Mouse (Mus musculus) bone marrow macrophage, adult 2 months (primary cell): Measurements from ENCODE around the gene Bag5.

Source experiments
- CTCF ChIP-seq: IDR thresholded peaks from 2 replicates; pipeline ENCODE4 v1.5.1; 2012; ENCODE audit warnings: low read depth, mild to moderate bottlenecking, low read length, moderate library complexity
- POLR2A ChIP-seq: IDR thresholded peaks from 2 replicates; pipeline ENCODE4 v1.6.1; 2012; ENCODE audit warnings: mild to moderate bottlenecking, low read depth, low read length, borderline replicate concordance

DNA sequence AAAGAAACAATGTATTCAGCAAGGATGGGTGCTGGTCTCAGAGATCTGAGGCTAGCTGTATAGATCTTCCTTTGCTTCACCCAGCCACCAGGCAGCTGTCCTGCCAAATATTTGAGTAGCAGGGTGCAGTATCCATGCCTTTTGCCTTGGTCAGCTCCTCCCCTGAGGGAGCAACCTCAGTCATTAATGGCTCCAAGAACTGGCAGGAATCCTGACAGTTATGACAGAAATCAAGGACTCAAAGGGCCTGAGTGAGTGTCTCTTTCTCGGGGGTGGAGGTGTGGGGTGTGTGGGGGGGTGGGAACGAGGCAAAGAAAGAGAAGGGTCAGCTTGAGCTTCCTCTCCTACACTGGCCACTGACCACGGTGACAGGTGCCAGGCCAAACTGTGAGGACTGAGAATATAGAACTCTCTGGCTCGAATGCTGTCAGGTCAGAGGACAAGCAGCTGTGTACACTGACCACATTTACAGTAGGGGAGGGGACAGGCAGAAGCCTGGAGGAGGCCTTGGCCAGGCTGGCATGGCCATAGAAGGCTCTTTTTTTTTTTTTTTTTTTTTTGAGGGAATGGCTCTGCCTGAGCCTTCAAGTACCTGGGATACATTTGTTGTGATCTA is 43.1 kb upstream of the Bag5 start:
- TF ChIP-seq CTCF: no peak
- no peak for TF ChIP-seq POLR2A
